Mouse (Mus musculus) CH12.LX (cell line): ENCODE measurements around the gene Tssk4. TPM values are rescaled to one million over a fixed set of nuclear protein-coding genes. Genes with fewer than 3 reads are reported as not detected.

Experiments used
- DNase-seq: peaks from one replicate; pipeline ENCODE4 v3.0.0-alpha.2; 2013; ENCODE audit errors: extremely low read depth
- H3K27ac ChIP-seq: 2 replicates; pipeline ENCODE4 v1.5.1; 2012; ENCODE audit warnings: low read depth, mild to moderate bottlenecking, control low read depth, moderate library complexity; ENCODE audit not compliant: insufficient read depth
- H3K27me3 ChIP-seq: replicated peaks from 2 replicates; pipeline ENCODE3; 2012; ENCODE audit warnings: inconsistent platforms
- H3K36me3 ChIP-seq, 2 experiments: replicated peaks in 1 of 2; 2 replicates each; pipeline versions ENCODE3 to v1.6.1; 2012; ENCODE audit warnings: inconsistent platforms in 1 of 2, low read length in 1 of 2, mild to moderate bottlenecking in 1 of 2, mixed read lengths in 1 of 2, moderate library complexity in 1 of 2; ENCODE audit not compliant: control insufficient read depth in 1 of 2, insufficient read depth in 1 of 2
- H3K4me1 ChIP-seq, 2 experiments: 2 replicates each; pipeline ENCODE4 v1.6.1; 2012; ENCODE audit warnings: inconsistent platforms in 1 of 2, moderate library complexity in 1 of 2; ENCODE audit not compliant: insufficient read depth in 2 of 2, control insufficient read depth in 1 of 2
- H3K4me2 ChIP-seq: 2 replicates; pipeline ENCODE4 v1.6.1; 2012; ENCODE audit warnings: low read depth, mild to moderate bottlenecking, control low read depth; ENCODE audit not compliant: poor library complexity, insufficient read depth, severe bottlenecking
- H3K4me3 ChIP-seq, 3 experiments: fragments of 150-350 bp in 1 of 3; sonication (generic) in 1 of 3; replicated peaks in 1 of 3; 2 replicates each; pipeline versions ENCODE3 to v1.5.1; 2011 to 2012; ENCODE audit warnings: low read depth in 2 of 3, low read length in 2 of 3, mild to moderate bottlenecking in 2 of 3, moderate library complexity in 2 of 3, control low read depth in 1 of 3, improper control_type of control experiment in 1 of 3, inconsistent platforms in 1 of 3, mixed read lengths in 1 of 3; ENCODE audit not compliant: poor library complexity in 1 of 3
- H3K79me2 ChIP-seq: replicated peaks from 2 replicates; pipeline ENCODE4 v1.6.1; 2012; ENCODE audit warnings: mild to moderate bottlenecking, moderate library complexity; ENCODE audit not compliant: control insufficient read depth, poor library complexity, insufficient read depth, severe bottlenecking; ENCODE audit errors: extremely low read depth
- H3K9ac ChIP-seq: 2 replicates; pipeline ENCODE4 v1.6.1; 2012; ENCODE audit warnings: low read depth, mild to moderate bottlenecking, control low read depth, moderate library complexity; ENCODE audit not compliant: insufficient read depth
- H3K9me3 ChIP-seq: replicated peaks from 2 replicates; pipeline ENCODE3; 2012; ENCODE audit warnings: low read length, inconsistent platforms, mixed read lengths
- CHD2 ChIP-seq: IDR thresholded peaks from 2 replicates; pipeline ENCODE4 v1.6.1; 2011; ENCODE audit warnings: low read length, improper control_type of control experiment
- ETS1 ChIP-seq: conservative IDR thresholded peaks from 2 replicates; pipeline ENCODE4 v1.6.1; 2012; ENCODE audit warnings: low read depth, mild to moderate bottlenecking, inconsistent platforms, low read length, improper control_type of control experiment, moderate library complexity
- JUN ChIP-seq: IDR thresholded peaks from 2 replicates; pipeline ENCODE4 v1.6.1; 2011; ENCODE audit warnings: low read depth, mild to moderate bottlenecking, low read length, improper control_type of control experiment, moderate library complexity; ENCODE audit not compliant: insufficient read depth
- JUND ChIP-seq: conservative IDR thresholded peaks from 2 replicates; pipeline ENCODE4 v1.6.1; 2011; ENCODE audit warnings: low read depth, low read length, improper control_type of control experiment
- KAT2A ChIP-seq: IDR thresholded peaks from 2 replicates; pipeline ENCODE4 v1.6.1; 2012; ENCODE audit warnings: low read length, improper control_type of control experiment, inconsistent platforms; ENCODE audit not compliant: insufficient replicate concordance
- MAX ChIP-seq: IDR thresholded peaks from 2 replicates; pipeline ENCODE4 v1.6.1; 2011; ENCODE audit warnings: low read length, improper control_type of control experiment
- MAZ ChIP-seq: IDR thresholded peaks from 2 replicates; pipeline ENCODE4 v1.6.1; 2012; ENCODE audit warnings: low read depth, mild to moderate bottlenecking, inconsistent platforms, low read length, improper control_type of control experiment, moderate library complexity
- NELFE ChIP-seq: IDR thresholded peaks from 2 replicates; pipeline ENCODE4 v1.6.1; 2011; ENCODE audit warnings: low read depth, low read length, improper control_type of control experiment
- PAX5 ChIP-seq: IDR thresholded peaks from 2 replicates; pipeline ENCODE4 v1.6.1; 2012; ENCODE audit warnings: low read length, inconsistent platforms, mixed read lengths
- RCOR1 ChIP-seq: conservative IDR thresholded peaks from 2 replicates; pipeline ENCODE4 v1.6.1; 2012; ENCODE audit warnings: low read depth, mild to moderate bottlenecking, inconsistent platforms, low read length, improper control_type of control experiment
- SIN3A ChIP-seq: IDR thresholded peaks from 2 replicates; pipeline ENCODE4 v1.6.1; 2012; ENCODE audit warnings: low read length, improper control_type of control experiment, inconsistent platforms
- SMC3 ChIP-seq: IDR thresholded peaks from 2 replicates; pipeline ENCODE4 v1.6.1; 2011; ENCODE audit warnings: low read depth, low read length, improper control_type of control experiment
- TCF12 ChIP-seq: IDR thresholded peaks from 2 replicates; pipeline ENCODE4 v1.6.1; 2014; ENCODE audit warnings: low read depth, mild to moderate bottlenecking, inconsistent platforms, low read length, improper control_type of control experiment
- UBTF ChIP-seq: IDR thresholded peaks from 2 replicates; pipeline ENCODE4 v1.6.1; 2012; ENCODE audit warnings: low read depth, mild to moderate bottlenecking, inconsistent platforms, low read length, improper control_type of control experiment, moderate library complexity
- ZKSCAN1 ChIP-seq: IDR thresholded peaks from 2 replicates; pipeline ENCODE4 v1.6.1; 2012; ENCODE audit warnings: low read depth, inconsistent platforms, low read length, improper control_type of control experiment, borderline replicate concordance
- ZMIZ1 ChIP-seq: IDR thresholded peaks from 2 replicates; pipeline ENCODE4 v1.6.1; 2012; ENCODE audit warnings: low read depth, mild to moderate bottlenecking, inconsistent platforms, low read length, improper control_type of control experiment
- ZNF384 ChIP-seq: IDR thresholded peaks from 2 replicates; pipeline ENCODE4 v1.6.1; 2012; ENCODE audit warnings: low read depth, low read length, improper control_type of control experiment, inconsistent platforms
- dilution Hi-C: fragments of 300-500 bp; cut with MboI; formaldehyde crosslinking; loops from 2 replicates; pipeline ENCODE4 v1.14.3; 2020; ENCODE audit warnings: low sequenced_read_pairs; ENCODE audit not compliant: extremely low pct_unique_long_range_greater_than_20kb, extremely low pct_ligation_motif_present
- in situ Hi-C: fragments of 300-500 bp; cut with MboI; formaldehyde crosslinking; loops from 3 replicates; pipeline ENCODE4 v1.14.3; 2019; ENCODE audit warnings: low sequenced_read_pairs, low pct_ligation_motif_present, low pct_unique_long_range_greater_than_20kb, mixed read lengths
- polyA plus RNA-seq: library from polyadenylated mRNA; unstranded; fragments of >175 nt; gene quantifications from 2 replicates; pipeline ENCODE4 v1.2.1, GENCODE M21; 2012; ENCODE audit warnings: low read depth; ENCODE audit not compliant: insufficient read length
- total RNA-seq, 2 experiments: library from RNA; depleted of rRNA; stranded (reverse); fragments of 300-350 nt in 1 of 2; fragments of >200 nt in 1 of 2; gene quantifications; 2 replicates each; pipeline ENCODE4 v1.2.3; 2012 to 2014

Gene Tssk4
- total and polyA plus RNA-seq, 3 experiments = 0.30 to 0.31 TPM; not detected in 1

DNA sequence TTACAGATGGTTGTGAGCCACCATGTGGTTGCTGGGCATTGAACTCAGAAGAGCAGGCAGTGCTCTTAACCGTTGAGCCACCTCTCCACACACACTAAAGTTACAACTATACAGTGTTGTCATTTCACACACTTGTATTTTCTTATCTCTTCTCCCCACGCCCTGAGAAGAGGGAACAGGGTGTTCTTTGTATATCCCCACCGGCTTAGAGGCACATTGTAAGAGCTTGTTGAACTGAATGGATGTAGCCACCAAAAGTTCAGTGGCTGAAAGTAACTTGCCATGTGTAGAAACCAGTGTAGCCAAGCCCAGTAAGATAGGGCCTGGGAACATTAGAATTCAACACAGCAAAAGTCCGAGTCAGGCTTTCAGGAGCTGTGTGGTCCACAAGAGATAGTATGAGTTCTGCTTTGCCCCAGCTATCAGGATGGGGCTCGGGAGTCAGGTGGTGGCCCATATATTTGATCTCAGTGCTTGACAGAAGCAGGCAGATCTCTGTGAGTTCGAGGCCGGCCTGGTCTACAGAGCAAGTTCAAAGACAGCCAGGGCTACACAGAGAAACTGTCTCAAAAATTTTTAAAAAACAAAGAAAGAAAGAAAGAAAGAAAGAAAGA lies 35.3 kb upstream of the Tssk4 start:
- no peak overlapping the region for H3K4me3 ChIP-seq
- H3K27me3 ChIP-seq = no peaks in the 10 kb centered on the region
- dilution Hi-C loops = no loop called here
- no peaks in the 10 kb centered on the region for H3K79me2 ChIP-seq
- no peaks in the 10 kb centered on the region for H3K4me1 ChIP-seq
- DNase-seq = no peak
- H3K36me3 ChIP-seq = peaks cover 3 to 12% of the 10 kb centered on the region in 2 experiments
- TF ChIP-seq KAT2A (no peak), MAX (no peak), TCF12 (no peak), RCOR1 (no peak), NELFE (no peak), CHD2 (no peak)
- no peak overlapping the region for H3K9ac ChIP-seq
- in situ Hi-C loops = no loop called here
- H3K4me2 ChIP-seq = no peak overlapping the region
- no peaks in the 10 kb centered on the region for H3K9me3 ChIP-seq
- no peak overlapping the region for H3K27ac ChIP-seq

DNA sequence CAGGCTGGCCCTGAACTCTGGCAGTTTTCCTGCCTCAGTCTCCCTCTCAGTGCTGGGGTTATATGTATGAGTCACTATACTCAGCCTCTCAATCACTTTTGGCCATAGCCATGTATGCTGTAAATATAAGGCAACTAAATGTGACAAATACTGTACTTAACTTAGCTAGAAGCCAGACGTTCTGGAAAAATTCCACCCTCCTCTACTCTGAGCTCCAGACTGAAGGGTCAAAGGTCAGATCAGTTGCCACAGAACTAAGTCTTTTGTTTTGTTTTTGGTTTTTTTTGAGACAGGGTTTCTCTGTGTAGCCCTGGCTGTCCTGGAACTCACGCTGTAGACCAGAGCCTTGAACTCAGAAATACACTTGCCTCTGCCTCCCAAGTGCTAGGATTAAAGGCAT lies 34.1 kb upstream of the Tssk4 start:
- dilution Hi-C loops (no loop called here), in situ Hi-C loops (no loop called here)
- TF ChIP-seq CHD2 (no peak), SIN3A (no peak), MAZ (no peak), ZMIZ1 (no peak), ZNF384 (no peak), TCF12 (no peak), ZKSCAN1 (no peak), JUN (no peak), JUND (no peak), UBTF (no peak), SMC3 (no peak), PAX5 (no peak), ETS1 (no peak), KAT2A (no peak)
- Histone ChIP-seq H3K36me3 (peaks cover 0 to 2% of the 10 kb centered on the region in 2 experiments), H3K9me3 (no peaks in the 10 kb centered on the region), H3K4me2 (no peak overlapping the region), H3K4me3 (no peak overlapping the region), H3K79me2 (no peaks in the 10 kb centered on the region), H3K27me3 (no peaks in the 10 kb centered on the region), H3K9ac (no peak overlapping the region), H3K4me1 (no peaks in the 10 kb centered on the region), H3K27ac (no peak overlapping the region)
- no peak for DNase-seq
